34 mouse cellular contexts compared by ENCODE assay signal in the genomic region with DNA sequence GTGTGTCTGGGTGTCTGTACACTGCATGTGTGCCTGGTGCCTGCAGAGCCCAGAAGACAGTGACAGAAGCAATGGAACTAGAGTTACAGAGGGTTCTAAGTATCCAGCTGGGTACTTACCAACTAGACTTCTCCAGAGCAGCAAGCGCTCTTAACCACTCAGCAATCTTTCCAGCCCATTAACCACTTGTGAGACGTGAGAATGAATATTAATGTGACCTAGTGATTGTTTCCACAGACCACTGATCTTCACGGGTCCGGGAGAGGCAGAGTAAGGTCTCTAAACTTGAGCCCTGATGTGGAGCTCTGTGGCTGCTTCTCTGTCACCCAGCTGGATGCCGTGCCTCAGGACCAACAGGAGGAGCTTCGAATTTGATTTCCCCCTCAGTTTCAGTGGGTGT. TPM values are rescaled to one million over a fixed set of nuclear protein-coding genes. Genes with fewer than 3 reads are reported as not detected.
A peak's percentile ranks its signal among the peaks of the same experiment; 100 is the strongest.
DNase-seq lines count a peak whose midpoint lies in the region; ATAC-seq and TF ChIP-seq lines count a peak whose summit lies in the region.
"Had no signal": no experiment of that assay in that cellular context is flagged by ENCODE, and none has a peak within 500 bp of the region (broad histone marks: within the 10 kb centered on the region; RNA-seq: fewer than 3 reads in every experiment).

No protein-coding gene starts in this region.

- no peak overlapping the region for H3K9ac ChIP-seq in CH12.LX (ENCODE audit: insufficient read depth, low read depth)
- H3K9ac ChIP-seq in kidney, embryonic 16.5 days (replicated peaks; ENCODE audit: low read length), result no peak overlapping the region
- H3K9ac ChIP-seq: embryonic facial prominence, embryonic 12.5 days; forebrain, embryonic 15.5 days; heart, embryonic 15.5 days; hindbrain, embryonic 12.5 days; limb, embryonic 15.5 days; liver, embryonic 14.5 days; lung, embryonic 15.5 days; midbrain, embryonic 13.5 days had no signal

- peak; percentile 89 for ATAC-seq in kidney, embryonic 16.5 days (ENCODE audit: low FRiP score, low TSS enrichment)
- ATAC-seq: forebrain, embryonic 15.5 days; hindbrain, postnatal 0 days; intestine, embryonic 16.5 days; midbrain, embryonic 13.5 days had no signal

- TF ChIP-seq EP300 in CH12.LX (IDR thresholded peaks at IDR 0.05; ENCODE audit: low read length), result no peak

- no peak for TF ChIP-seq POLR2A in CH12.LX (IDR thresholded peaks at IDR 0.05; ENCODE audit: low read depth, low read length)

- WGBS in kidney, embryonic 16.5 days, result 28% methylated on average over 6 of the region's 6 CpGs

- H3K79me2 ChIP-seq in CH12.LX (replicated peaks; ENCODE audit: control insufficient read depth, extremely low read depth, insufficient read depth, poor library complexity, severe bottlenecking), result no peaks in the 10 kb centered on the region

- no peak for TF ChIP-seq RAD21 in CH12.LX (IDR thresholded peaks at IDR 0.05; ENCODE audit: low read depth, low read length)

- H3K27me3 ChIP-seq in CH12.LX (replicated peaks), result no peaks in the 10 kb centered on the region
- H3K27me3 ChIP-seq in kidney, embryonic 16.5 days (ENCODE audit: insufficient read depth, low read length), result no peaks in the 10 kb centered on the region
- H3K27me3 ChIP-seq: embryonic facial prominence, embryonic 12.5 days; forebrain, embryonic 15.5 days; heart, embryonic 15.5 days; hindbrain, embryonic 12.5 days; limb, embryonic 15.5 days; lung, embryonic 15.5 days; midbrain, embryonic 13.5 days had no signal

- in situ Hi-C loops in CH12.LX (cut with MboI; ENCODE audit: low pct_ligation_motif_present, low pct_unique_long_range_greater_than_20kb, low sequenced_read_pairs), result no loop called here

- dilution Hi-C loops in CH12.LX (cut with MboI; ENCODE audit: extremely low pct_ligation_motif_present, extremely low pct_unique_long_range_greater_than_20kb, low sequenced_read_pairs), result no loop called here

- H3K4me2 ChIP-seq in CH12.LX (ENCODE audit: insufficient read depth, low read depth, poor library complexity, severe bottlenecking), result peak overlapping the region; percentile 3; the same call in 1 of the 2 replicates
- H3K4me2 ChIP-seq in kidney, embryonic 16.5 days (replicated peaks; ENCODE audit: low read depth, low read length), result no peak overlapping the region
- H3K4me2 ChIP-seq: embryonic facial prominence, embryonic 12.5 days; forebrain, embryonic 15.5 days; heart, embryonic 15.5 days; hindbrain, embryonic 12.5 days; limb, embryonic 15.5 days; lung, embryonic 15.5 days; midbrain, embryonic 13.5 days had no signal

- DNase-seq in CH12.LX (ENCODE audit: extremely low read depth), result no peak
- DNase-seq in kidney, adult 18-20 months, result peak; percentile 42
- DNase-seq in kidney, postnatal 36 days, result peak; percentile 46 to 69
- DNase-seq in gastrocnemius, postnatal 10 days, result no peak
- DNase-seq in cerebellum, adult 11-12 months, result no peak
- DNase-seq: adrenal gland, postnatal 10 days; cerebellum, adult 9-10 months; embryo, embryonic 11 days; heart, postnatal 36 days; layer of hippocampus, adult 9-11 months; lung, postnatal 4 days; right cerebral cortex, postnatal 14 days had no signal

- H3K4me1 ChIP-seq in CH12.LX (ENCODE audit: control insufficient read depth in 1 of 2, insufficient read depth in 2 of 2), result peaks cover 3 to 8% of the 10 kb centered on the region in 2 experiments; a peak in 3 of 4 replicates
- peaks cover 6% of the 10 kb centered on the region for H3K4me1 ChIP-seq in kidney, embryonic 16.5 days (ENCODE audit: insufficient read depth, low read length)
- H3K4me1 ChIP-seq: embryonic facial prominence, embryonic 12.5 days; forebrain, embryonic 15.5 days; heart, embryonic 15.5 days; limb, embryonic 10.5 days; limb, embryonic 15.5 days; lung, embryonic 15.5 days had no signal

- no peaks in the 10 kb centered on the region for H3K9me3 ChIP-seq in CH12.LX (replicated peaks; ENCODE audit: low read length)
- H3K9me3 ChIP-seq in kidney, embryonic 16.5 days (ENCODE audit: low read length), result no peaks in the 10 kb centered on the region
- H3K9me3 ChIP-seq: embryonic facial prominence, embryonic 12.5 days; forebrain, embryonic 15.5 days; G1E; heart, embryonic 10.5 days; heart, embryonic 15.5 days; hindbrain, embryonic 12.5 days; limb, embryonic 10.5 days; limb, embryonic 15.5 days; lung, embryonic 15.5 days; midbrain, embryonic 13.5 days had no signal

- no peaks in the 10 kb centered on the region for H3K36me3 ChIP-seq in CH12.LX (replicated peaks in 1 of 2; ENCODE audit: control insufficient read depth in 1 of 2, insufficient read depth in 1 of 2, low read length in 1 of 2)
- H3K36me3 ChIP-seq in kidney, embryonic 16.5 days (ENCODE audit: insufficient read depth, low read length), result no peaks in the 10 kb centered on the region
- H3K36me3 ChIP-seq: embryonic facial prominence, embryonic 12.5 days; forebrain, embryonic 15.5 days; G1E; heart, embryonic 10.5 days; heart, embryonic 15.5 days; hindbrain, embryonic 12.5 days; limb, embryonic 10.5 days; limb, embryonic 15.5 days; lung, embryonic 15.5 days; midbrain, embryonic 13.5 days had no signal

- no peak overlapping the region for H3K4me3 ChIP-seq in CH12.LX (replicated peaks in 1 of 3; ENCODE audit: low read depth in 2 of 3, low read length in 2 of 3, poor library complexity in 1 of 3)
- no peak overlapping the region for H3K4me3 ChIP-seq in kidney, embryonic 16.5 days (ENCODE audit: low read length)
- H3K4me3 ChIP-seq: embryonic facial prominence, embryonic 12.5 days; forebrain, embryonic 15.5 days; heart, embryonic 10.5 days; heart, embryonic 15.5 days; hindbrain, embryonic 12.5 days; limb, embryonic 10.5 days; limb, embryonic 15.5 days; lung, embryonic 15.5 days; midbrain, embryonic 13.5 days had no signal

- no peak for TF ChIP-seq CTCF in CH12.LX (conservative IDR thresholded peaks at IDR 0.05 in 1 of 2, IDR thresholded peaks at IDR 0.05 in 1 of 2; ENCODE audit: low read depth in 2 of 2, low read length in 2 of 2)

- H3K27ac ChIP-seq in CH12.LX (ENCODE audit: insufficient read depth, low read depth), result no peak overlapping the region
- H3K27ac ChIP-seq in kidney, embryonic 16.5 days (ENCODE audit: low read length), result peak overlapping the region; percentile 88
- H3K27ac ChIP-seq: embryonic facial prominence, embryonic 12.5 days; forebrain, embryonic 15.5 days; heart, embryonic 10.5 days; heart, embryonic 15.5 days; hindbrain, embryonic 12.5 days; hindbrain, postnatal 0 days; limb, embryonic 10.5 days; limb, embryonic 15.5 days; liver, embryonic 14.5 days; lung, embryonic 15.5 days; midbrain, embryonic 13.5 days had no signal

TF ChIP-seq in CH12.LX, 34 proteins besides CTCF, POLR2A, EP300 and RAD21:
- TF ChIP-seq ETS1 (conservative IDR thresholded peaks at IDR 0.05; ENCODE audit: low read depth, low read length) (no peak), TBP (conservative IDR thresholded peaks at IDR 0.05; ENCODE audit: low read depth, low read length) (no peak)

RNA-seq across cellular contexts. Expression of a gene that starts 4.2 kb away (rescaled TPM):
- total RNA-seq in CH12.LX (2012; rRNA removed), result not detected in 2 replicates
- total RNA-seq in CH12.LX (2014; rRNA removed), result not detected in 2 replicates
- not detected in 2 replicates for polyA plus RNA-seq in CH12.LX (2012; ENCODE audit: insufficient read length, low read depth)
- polyA plus RNA-seq in kidney, embryonic 16.5 days (2015; fragmentation: Nextera tagmentation; extraction: Ambion mirVana), result 23.5 and 29.9 TPM in 2 replicates
- under 1 TPM in 1 of 2 experiments, not detected in 1; 0.32 TPM for total RNA-seq in gastrocnemius, postnatal 10 days (2021)
- total RNA-seq: G1E; granulocyte monocyte progenitor cell, adult 5-6 weeks; heart, postnatal 36 days; hindbrain, postnatal 0 days; left cerebral cortex, postnatal 10 days; megakaryocyte-erythroid progenitor cell, adult 5-6 weeks had no signal
- polyA plus RNA-seq: C2C12; embryonic facial prominence, embryonic 12.5 days; forebrain, embryonic 15.5 days; frontal cortex, adult 2 months; G1E; hindbrain, embryonic 12.5 days; limb, embryonic 10.5 days; midbrain, embryonic 13.5 days; small intestine, adult 2 months; stomach, embryonic 14.5 days; testis, adult 2 months had no signal

RNA-seq across cellular contexts. Expression of a gene that starts 32.6 kb away (rescaled TPM):
- total RNA-seq in CH12.LX (2012; rRNA removed) (not detected in 2 replicates), CH12.LX (2014; rRNA removed) (not detected in 2 replicates)
- polyA plus RNA-seq in CH12.LX (2012; ENCODE audit: insufficient read length, low read depth), result not detected in 2 replicates
- 2.4 and 3.6 TPM in 2 replicates for polyA plus RNA-seq in kidney, embryonic 16.5 days (2015; fragmentation: Nextera tagmentation; extraction: Ambion mirVana)
- 1 to 10 TPM in 1 of 2 experiments, not detected in 1; 1.7 TPM for total RNA-seq in gastrocnemius, postnatal 10 days (2021)
- total RNA-seq: G1E; granulocyte monocyte progenitor cell, adult 5-6 weeks; heart, postnatal 36 days; hindbrain, postnatal 0 days; left cerebral cortex, postnatal 10 days; megakaryocyte-erythroid progenitor cell, adult 5-6 weeks had no signal
- polyA plus RNA-seq: C2C12; embryonic facial prominence, embryonic 12.5 days; forebrain, embryonic 15.5 days; frontal cortex, adult 2 months; G1E; hindbrain, embryonic 12.5 days; limb, embryonic 10.5 days; small intestine, adult 2 months; testis, adult 2 months had no signal

Comparison
In these comparisons a context has a peak if more than half of its experiments do, and no peak if none do; other contexts are left out.
1. DNase-seq: peak in kidney, adult 18-20 months (single experiment) and kidney, postnatal 36 days (2 of 2); none in CH12.LX (single experiment), gastrocnemius, postnatal 10 days (single experiment) and cerebellum, adult 11-12 months (single experiment).